Mouse (Mus musculus): Measurements from ENCODE around the gene Slc25a12. TPM values are rescaled to one million over a fixed set of nuclear protein-coding genes. Genes with fewer than 3 reads are reported as not detected.
A peak's percentile ranks its signal among the peaks of the same experiment; 100 is the strongest.

The Slc25a12 gene
- total and polyA plus RNA-seq, 3 experiments: 46.3 to 74.1 (median 60.7) TPM

DNA sequence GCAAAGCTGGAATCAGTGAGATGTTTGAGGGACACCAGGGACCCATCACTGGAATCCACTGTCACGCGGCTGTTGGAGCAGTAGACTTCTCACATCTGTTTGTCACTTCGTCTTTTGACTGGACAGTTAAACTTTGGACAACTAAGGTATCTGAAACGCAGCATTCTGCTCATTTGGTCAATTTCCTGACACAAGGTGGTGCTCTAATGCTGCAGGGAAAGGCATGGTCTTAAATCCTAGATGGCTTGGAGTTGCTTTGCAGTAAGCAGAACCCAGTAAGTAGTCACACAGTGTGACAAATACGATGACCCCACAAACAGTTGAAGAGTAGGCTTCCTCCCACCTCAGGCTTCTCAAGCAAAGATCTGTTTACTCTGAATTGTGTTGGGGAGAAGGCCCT, 116.7 kb downstream of the Slc25a12 start:
- DNase-seq: peak; percentile 26

DNA sequence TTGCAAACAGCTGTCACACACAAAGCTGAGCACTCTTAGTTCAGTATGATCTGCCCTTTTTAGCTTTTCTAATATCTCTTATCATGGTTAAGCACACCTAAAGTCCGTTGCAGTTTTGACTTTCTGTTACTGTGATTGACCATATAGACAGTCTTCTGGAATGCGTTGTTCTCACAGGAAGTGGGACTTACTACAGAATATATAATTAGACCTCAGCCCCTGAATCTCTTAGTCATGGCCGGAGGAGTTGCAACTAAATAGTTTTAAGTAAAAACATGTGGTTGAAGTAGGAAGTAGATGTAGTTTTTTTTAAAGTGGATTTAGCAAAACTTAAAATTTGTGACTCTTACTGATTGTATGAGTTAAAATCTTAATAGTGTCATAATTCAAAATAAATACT, 119.5 kb downstream of the Slc25a12 start:
- no peak for DNase-seq

DNA sequence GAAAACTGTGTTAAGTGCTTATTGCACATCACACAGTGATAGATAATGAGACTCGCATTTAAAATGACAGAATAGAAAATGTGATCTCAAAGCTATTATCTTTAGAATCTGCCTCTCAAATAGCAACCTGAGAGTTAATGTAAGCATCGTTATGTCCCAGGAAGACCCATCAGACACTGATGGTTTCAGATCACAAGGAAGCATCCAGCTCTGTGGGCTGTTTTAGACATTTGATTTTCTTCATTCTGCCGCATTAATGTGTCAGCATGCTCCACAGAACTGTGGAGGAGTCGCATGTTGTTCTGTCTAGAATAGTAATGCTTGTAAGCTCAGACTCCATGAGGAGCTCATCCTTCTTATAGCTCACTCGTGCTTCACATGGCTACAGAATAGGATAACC, 121.5 kb downstream of the Slc25a12 start:
- no peak for DNase-seq

DNA sequence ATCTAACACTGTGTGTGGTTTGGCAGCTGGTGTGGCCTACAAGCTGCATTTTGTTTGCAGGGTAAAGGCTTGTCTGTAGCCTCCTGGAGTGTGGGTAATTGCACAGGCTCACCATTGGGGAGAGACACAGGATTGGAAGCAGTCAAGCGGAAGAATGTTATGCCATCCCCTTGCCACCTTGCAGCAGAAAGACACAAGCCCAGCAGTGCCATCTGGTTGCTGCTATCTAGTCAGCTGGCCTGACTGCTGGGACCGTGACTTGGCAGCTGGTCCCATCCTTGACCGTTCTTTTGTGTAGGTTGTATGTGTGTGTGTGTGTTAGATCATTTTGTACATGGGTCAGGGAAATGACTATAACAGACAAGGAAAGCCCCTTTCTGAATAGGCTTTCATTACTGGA, 122.1 kb downstream of the Slc25a12 start:
- DNase-seq: no peak

DNA sequence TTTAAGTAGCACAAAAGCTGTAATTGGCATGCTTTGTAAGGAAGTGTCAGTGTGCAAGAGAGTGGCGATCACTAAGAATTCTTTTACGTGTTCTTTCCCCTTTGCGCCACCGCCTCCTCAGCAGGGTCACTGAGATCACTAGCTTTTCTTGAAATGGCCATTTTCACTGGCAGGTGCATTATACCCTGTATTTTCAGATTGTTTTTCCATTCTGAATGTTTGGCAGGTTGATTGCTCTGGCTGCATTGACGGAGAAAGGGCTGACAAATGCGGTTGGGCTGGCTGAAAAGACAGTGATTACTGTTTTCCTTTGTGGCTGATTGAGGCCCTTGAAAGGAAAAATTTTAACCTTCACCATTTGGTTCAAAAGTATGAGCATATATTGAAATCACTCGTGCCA, 122.7 kb downstream of the Slc25a12 start:
- no peak for DNase-seq

DNA sequence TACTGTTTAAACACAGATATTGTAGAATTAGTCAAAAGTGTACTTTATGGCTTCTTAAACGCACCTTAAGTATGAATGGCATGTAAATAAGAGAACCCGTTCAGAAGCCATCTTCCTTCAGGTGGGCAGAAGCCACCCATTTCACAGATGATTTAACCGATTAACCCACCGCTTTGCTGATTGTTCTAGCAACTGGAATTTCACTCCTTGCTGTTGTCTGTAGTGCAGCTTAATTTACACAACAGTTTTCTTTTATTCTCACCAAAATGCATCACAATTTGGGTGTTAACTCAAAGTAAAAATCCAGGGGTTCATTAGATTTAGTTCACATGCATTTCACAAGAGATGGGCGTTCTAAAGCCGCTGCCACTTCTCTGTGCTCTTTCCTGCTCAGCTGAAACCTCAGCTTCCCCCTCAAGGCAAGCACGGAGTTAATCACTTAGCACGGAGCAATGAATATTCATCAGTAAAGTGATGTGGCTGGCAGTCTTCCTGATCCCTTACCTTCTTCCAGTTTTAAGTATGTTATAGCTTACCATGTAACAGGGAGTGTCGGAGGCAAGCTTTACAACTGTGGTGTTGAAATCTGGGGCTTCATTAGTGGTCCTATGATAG, 124.4 kb downstream of the Slc25a12 start:
- no peak for DNase-seq

DNA sequence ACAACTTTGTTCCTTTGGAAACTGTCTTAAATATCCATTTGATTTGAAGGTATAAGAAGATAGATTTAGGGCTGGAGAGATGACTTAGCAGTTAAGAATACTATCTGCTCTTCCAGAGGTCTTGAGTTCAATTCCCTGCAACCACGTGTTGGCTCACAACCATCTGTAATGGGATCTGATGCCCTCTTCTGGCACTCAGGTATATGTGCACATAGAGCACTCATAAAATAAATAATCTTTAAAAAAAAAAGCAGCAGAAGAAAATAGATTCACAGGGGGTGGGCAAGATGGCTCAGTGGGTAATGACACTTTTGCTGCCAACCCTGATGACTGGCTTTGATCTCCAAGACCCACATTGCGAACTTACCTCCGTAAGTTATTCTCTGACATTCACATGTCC, 125.4 kb downstream of the Slc25a12 start:
- DNase-seq: no peak

DNA sequence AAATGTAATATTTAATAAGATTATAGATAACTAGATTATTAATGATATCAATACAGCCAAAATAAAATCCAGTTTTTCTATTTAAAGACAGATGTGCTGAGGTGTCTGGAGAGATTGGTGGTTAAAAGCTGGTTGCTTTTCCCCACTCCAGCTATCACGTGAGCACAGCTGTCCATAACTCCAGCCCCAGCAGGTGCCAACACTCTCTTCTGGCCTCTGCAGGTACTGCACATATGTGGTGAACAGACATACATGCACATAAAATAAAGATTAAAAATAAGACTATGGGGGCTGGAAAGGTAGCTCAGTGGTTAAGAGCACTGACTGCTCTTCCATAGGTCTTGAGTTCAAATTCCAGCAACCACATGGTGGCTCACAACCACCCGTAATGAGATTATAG, 126.0 kb downstream of the Slc25a12 start:
- DNase-seq: no peak

DNA sequence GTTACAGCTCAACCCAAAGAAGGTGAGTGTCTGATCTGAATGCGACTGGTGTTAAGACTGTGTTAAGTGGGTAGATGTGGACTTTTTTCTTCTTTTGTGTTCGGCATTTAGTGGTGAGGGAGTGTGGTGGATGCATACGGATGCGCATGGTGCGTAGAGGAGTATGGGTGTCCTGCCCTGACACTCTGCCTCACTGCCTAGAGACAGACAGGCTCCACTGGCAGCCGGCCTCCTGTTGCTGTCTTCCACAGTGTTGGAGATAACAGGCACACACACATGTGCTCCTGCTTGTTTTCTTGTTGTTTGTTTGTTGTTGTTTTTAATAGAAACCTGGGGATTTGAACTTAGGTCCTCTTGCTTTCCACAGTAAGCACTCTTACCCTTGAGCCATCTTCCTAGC, 131.5 kb downstream of the Slc25a12 start:
- no peak for DNase-seq

DNA sequence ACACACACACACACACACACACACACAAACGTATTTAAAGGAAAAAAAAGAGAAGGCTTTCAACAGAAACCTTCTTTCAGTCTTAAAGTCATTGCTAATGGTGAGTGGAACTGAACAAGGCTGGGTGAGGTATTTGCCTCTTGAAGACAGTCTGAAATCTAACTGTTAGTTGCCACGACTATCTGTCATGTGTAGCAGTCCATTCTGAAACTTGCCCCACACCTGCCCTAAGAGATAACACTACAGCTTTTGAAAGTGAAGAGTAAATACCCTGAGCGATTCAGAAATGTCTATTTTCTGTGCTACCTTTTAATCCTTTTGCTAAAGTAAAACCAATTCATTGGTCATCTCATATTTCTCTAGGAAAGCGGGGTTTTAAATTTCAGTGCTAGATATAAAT, 132.1 kb downstream of the Slc25a12 start:
- no peak for DNase-seq

DNA sequence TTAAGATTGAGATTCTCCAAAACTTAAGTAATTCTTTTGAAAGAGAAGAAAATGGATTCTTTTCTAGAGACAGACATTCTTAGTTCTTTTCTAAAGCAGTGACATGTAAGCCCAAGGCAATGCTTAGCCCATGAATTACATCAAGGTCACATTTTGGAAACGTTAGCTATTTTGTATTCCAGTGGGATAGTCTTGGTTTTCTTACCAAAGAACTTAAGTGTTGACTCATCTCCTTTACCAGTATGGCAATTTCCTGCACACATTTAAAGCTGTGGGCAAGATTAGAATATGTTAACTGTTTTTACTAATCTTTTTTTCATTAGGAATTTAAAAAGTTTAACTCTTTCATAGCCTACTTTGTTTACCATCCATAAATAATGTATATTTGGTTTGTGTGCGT, 134.6 kb downstream of the Slc25a12 start:
- no peak for DNase-seq

DNA sequence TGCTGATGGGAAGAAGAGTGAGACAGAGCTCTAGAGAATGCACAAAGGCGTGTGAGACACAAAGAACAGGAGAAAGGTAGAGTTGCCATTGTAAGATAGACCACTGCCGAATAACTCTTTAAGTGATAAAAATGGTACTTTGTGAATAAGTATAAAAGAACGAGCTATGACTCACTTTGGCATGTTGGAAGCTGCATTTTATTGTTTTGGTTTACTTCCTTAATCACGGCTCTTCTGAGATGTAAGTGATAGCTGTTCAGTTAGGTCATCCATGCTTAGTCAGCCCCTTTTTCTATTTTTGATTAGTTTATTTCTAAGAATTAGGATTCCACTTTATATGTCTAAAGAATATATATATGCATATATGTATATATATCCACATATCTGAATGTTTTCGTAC, 135.6 kb downstream of the Slc25a12 start:
- DNase-seq: no peak

DNA sequence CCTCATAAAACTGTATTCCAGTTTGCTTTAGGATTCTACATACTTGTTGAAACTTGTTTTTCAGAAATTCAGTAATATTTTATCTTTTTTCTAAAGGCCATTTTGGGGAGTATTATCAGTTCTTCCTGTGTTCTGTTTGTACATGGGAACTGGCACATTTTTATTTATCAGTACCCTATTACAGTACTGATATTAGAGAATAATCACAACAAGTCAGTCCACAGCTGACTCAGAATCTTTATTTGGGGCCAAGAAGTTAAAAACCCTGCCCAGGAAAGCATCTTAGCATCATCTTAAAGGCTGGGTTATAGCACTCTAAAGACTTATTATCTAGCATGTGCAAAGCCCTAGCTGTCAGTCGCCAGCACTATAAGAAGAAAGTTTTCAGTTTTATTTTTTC, 137.9 kb downstream of the Slc25a12 start:
- DNase-seq: no peak

DNA sequence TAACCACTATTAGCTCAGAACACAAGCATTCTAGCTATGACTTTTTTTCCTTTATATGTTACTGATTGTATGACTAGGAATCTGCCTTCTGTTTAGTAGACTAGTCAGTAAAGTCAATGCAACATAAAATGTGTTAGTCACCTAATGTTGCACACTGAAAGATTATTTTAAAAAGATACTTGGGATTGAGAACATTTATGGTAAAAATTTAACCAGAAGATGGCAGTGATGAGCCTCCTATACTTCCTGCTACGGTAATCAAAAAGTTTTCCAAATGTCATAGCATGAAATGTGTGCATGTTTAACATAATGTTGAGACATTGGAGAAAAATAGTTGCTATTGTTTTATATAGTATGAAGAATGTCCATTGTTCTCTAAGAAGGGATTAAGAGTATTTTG, 140.2 kb downstream of the Slc25a12 start:
- no peak for DNase-seq

Other genes starting within 250 kb of the Slc25a12 start
- 1 to 10 TPM; 1.0 to 1.2 TPM for gene Cybrd1, start 249.8 kb downstream of the Slc25a12 start, total RNA-seq (2021)
- 0.21 and 0.22 TPM in 2 replicates for gene Cybrd1, start 249.8 kb downstream of the Slc25a12 start, polyA plus RNA-seq (2012; rRNA removed)
- 100 to 1,000 TPM in 1 of 2 experiments, 10 to 100 TPM in 1; 93.0 to 102 TPM for gene Dync1i2, start 156.0 kb downstream of the Slc25a12 start, total RNA-seq (2021)
- 3.1 and 4.8 TPM in 2 replicates for gene Dync1i2, start 156.0 kb downstream of the Slc25a12 start, polyA plus RNA-seq (2012; rRNA removed)
- gene Hat1, start 21.2 kb upstream of the Slc25a12 start, total RNA-seq (2021): 10 to 100 TPM; 27.5 to 28.1 TPM
- gene Hat1, start 21.2 kb upstream of the Slc25a12 start, polyA plus RNA-seq (2012; rRNA removed): 0.62 and 0.66 TPM in 2 replicates
- gene Metap1d, start 85.5 kb upstream of the Slc25a12 start, total RNA-seq (2021): 10 to 100 TPM; 28.7 to 29.2 TPM
- gene Metap1d, start 85.5 kb upstream of the Slc25a12 start, polyA plus RNA-seq (2012; rRNA removed): 6.7 and 7.4 TPM in 2 replicates
- under 1 TPM; 0.14 to 0.31 TPM for gene Dlx1, start 160.4 kb upstream of the Slc25a12 start, total RNA-seq (2021)
- gene Dlx1, start 160.4 kb upstream of the Slc25a12 start, polyA plus RNA-seq (2012; rRNA removed): 0.26 and 1.2 TPM in 2 replicates
- under 1 TPM; 0.26 to 0.28 TPM for gene Dlx2, start 179.0 kb upstream of the Slc25a12 start, total RNA-seq (2021)
- 0.54 and 0.80 TPM in 2 replicates for gene Dlx2, start 179.0 kb upstream of the Slc25a12 start, polyA plus RNA-seq (2012; rRNA removed)

Data from adrenal gland, adult 2 months (tissue).